Mouse (Mus musculus) forebrain, postnatal 0 days (tissue): ENCODE data around the gene Etfbkmt. TPM values are rescaled to one million over a fixed set of nuclear protein-coding genes. Genes with fewer than 3 reads are reported as not detected.

Experiments used
- ATAC-seq: fragments of 200-750 bp; cut with Nextera tagmentation; 2 replicates; pipeline ENCODE4 v1.8.0; 2017; ENCODE audit warnings: mild to moderate bottlenecking, moderate library complexity
- DNase-seq: peaks from one replicate; pipeline ENCODE4 v3.0.0-alpha.2; 2015
- H3K27ac ChIP-seq: fragments of 300-500 bp; sonication (generic); 2 replicates; pipeline ENCODE4 v1.5.1; 2014; ENCODE audit warnings: low read depth, mild to moderate bottlenecking, antibody characterized with exemption, low read length, moderate library complexity, mixed read lengths
- H3K27me3 ChIP-seq: fragments of 300-500 bp; sonication (generic); 2 replicates; pipeline ENCODE4 v1.6.1; 2014; ENCODE audit warnings: mild to moderate bottlenecking, low read length, mixed read lengths; ENCODE audit not compliant: insufficient read depth
- H3K36me3 ChIP-seq: fragments of 300-500 bp; sonication (generic); 2 replicates; pipeline ENCODE4 v1.6.1; 2014; ENCODE audit warnings: mild to moderate bottlenecking, moderate library complexity; ENCODE audit not compliant: insufficient read depth
- H3K4me1 ChIP-seq: fragments of 300-500 bp; sonication (generic); 2 replicates; pipeline ENCODE4 v1.6.1; 2014; ENCODE audit warnings: antibody characterized with exemption; ENCODE audit not compliant: insufficient read depth
- H3K4me2 ChIP-seq: fragments of 300-500 bp; sonication (generic); 2 replicates; pipeline ENCODE4 v1.6.1; 2014; ENCODE audit warnings: low read depth, mild to moderate bottlenecking, moderate library complexity
- H3K4me3 ChIP-seq: fragments of 300-500 bp; sonication (generic); 2 replicates; pipeline ENCODE4 v1.5.1; 2014; ENCODE audit warnings: low read depth, low read length, mixed read lengths
- H3K9ac ChIP-seq: fragments of 300-500 bp; sonication (generic); 2 replicates; pipeline ENCODE4 v1.6.1; 2014; ENCODE audit warnings: mild to moderate bottlenecking
- H3K9me3 ChIP-seq: fragments of 300-500 bp; sonication (generic); 2 replicates; pipeline ENCODE4 v1.6.1; 2016; ENCODE audit warnings: low read length
- CTCF ChIP-seq: sonication (generic); IDR thresholded peaks from 2 replicates; pipeline ENCODE4 v1.5.1; 2016; ENCODE audit warnings: antibody characterized with exemption, control low read depth, low read depth
- WGBS: fragments of 180-500 bp; shearing (Covaris S2); extraction: QIAGEN DNeasy Blood & Tissue Kit; methylation state at CpG from one replicate; pipeline ENCODE4 v1.1.7; 2014; 5-methylcytosine and 5-hydroxymethylcytosine counted together
- polyA plus RNA-seq: library from polyadenylated mRNA; unstranded; fragments of >200 nt; fragmentation: Nextera tagmentation; extraction: Ambion mirVana; gene quantifications from 2 replicates; pipeline ENCODE4 v1.2.1, GENCODE M21; 2015
- total RNA-seq: library from RNA; depleted of rRNA; stranded (reverse); fragments of >200 nt; gene quantifications from 2 replicates; pipeline ENCODE4 v1.2.3, GENCODE M21; 2014

Etfbkmt gene
- total and polyA plus RNA-seq, 2 experiments from 2014 or later = 4.4 to 6.9 TPM

- no peak for TF ChIP-seq CTCF
- Histone ChIP-seq H3K4me2 (no peak overlapping the region), H3K4me3 (no peak overlapping the region), H3K27ac (no peak overlapping the region), H3K36me3 (no peaks in the 10 kb centered on the region), H3K4me1 (no peaks in the 10 kb centered on the region), H3K9ac (no peak overlapping the region), H3K27me3 (no peaks in the 10 kb centered on the region), H3K9me3 (no peaks in the 10 kb centered on the region)
- ATAC-seq (no peak), DNase-seq (no peak)
- 14% methylated on average over 5 of the region's 5 CpGs for WGBS
Observed at GRCm38 (mm10) chr6:149134391-149135150, 5.1 kb upstream of the Etfbkmt start.

- Histone ChIP-seq H3K4me1 (no peaks in the 10 kb centered on the region), H3K9me3 (no peaks in the 10 kb centered on the region), H3K4me2 (no peak overlapping the region), H3K4me3 (no peak overlapping the region), H3K36me3 (no peaks in the 10 kb centered on the region), H3K27me3 (no peaks in the 10 kb centered on the region), H3K27ac (no peak overlapping the region), H3K9ac (no peak overlapping the region)
- no peak for TF ChIP-seq CTCF
- ATAC-seq (no peak), DNase-seq (no peak)
- 77% methylated on average over 6 of the region's 6 CpGs for WGBS
Observed at GRCm38 (mm10) chr6:149135631-149136030, 4.0 kb upstream of the Etfbkmt start.

GRCm38 (mm10) chr6:149137936-149138335 is 1.7 kb upstream of the Etfbkmt start:
- WGBS = 81% methylated on average over 2 of the region's 2 CpGs
- no peak for TF ChIP-seq CTCF

GRCm38 (mm10) chr6:149139011-149139410 is 638 bp upstream of the Etfbkmt start:
- ATAC-seq (no peak), DNase-seq (no peak)
- H3K36me3 ChIP-seq = no peaks in the 10 kb centered on the region
- 0 out of 2 replicates have a peak, but pooled peaks cover 6% of the 10 kb centered on the region for H3K4me1 ChIP-seq
- no peaks in the 10 kb centered on the region for H3K27me3 ChIP-seq
- TF ChIP-seq CTCF = no peak
- no peak overlapping the region for H3K4me2 ChIP-seq
- H3K9me3 ChIP-seq = no peaks in the 10 kb centered on the region
- no peak overlapping the region for H3K27ac ChIP-seq
- 92% methylated on average over 3 of the region's 3 CpGs for WGBS
- no peak overlapping the region for H3K4me3 ChIP-seq
- H3K9ac ChIP-seq = no peak overlapping the region

More at GRCm38 (mm10) chr6:149137936-149138335, 1.7 kb upstream of the Etfbkmt start:
- no peak overlapping the region for H3K4me2 ChIP-seq
- H3K4me1 ChIP-seq = 0 out of 2 replicates have a peak, but pooled peaks cover 6% of the 10 kb centered on the region
- no peaks in the 10 kb centered on the region for H3K9me3 ChIP-seq
- H3K27me3 ChIP-seq = no peaks in the 10 kb centered on the region
- ATAC-seq = no peak
- DNase-seq = no peak
- no peak overlapping the region for H3K9ac ChIP-seq
- no peaks in the 10 kb centered on the region for H3K36me3 ChIP-seq
- H3K27ac ChIP-seq = no peak overlapping the region
- no peak overlapping the region for H3K4me3 ChIP-seq

GRCm38 (mm10) chr6:149141393-149142173 is 1.9 kb downstream of the Etfbkmt start:
- peak overlapping the region; percentile 76 for H3K4me2 ChIP-seq
- TF ChIP-seq CTCF = no peak
- H3K4me3 ChIP-seq = peak overlapping the region; percentile 43
- H3K27me3 ChIP-seq = no peaks in the 10 kb centered on the region
- WGBS = 5% methylated on average over 36 of the region's 36 CpGs
- no peaks in the 10 kb centered on the region for H3K9me3 ChIP-seq
- no peaks in the 10 kb centered on the region for H3K36me3 ChIP-seq
- peak overlapping the region; percentile 42 for H3K9ac ChIP-seq
- DNase-seq = peak; percentile 80
- 0 out of 2 replicates have a peak, but pooled peaks cover 6% of the 10 kb centered on the region for H3K4me1 ChIP-seq
- no peak overlapping the region for H3K27ac ChIP-seq
- peak; percentile 98 for ATAC-seq

- no peak for ATAC-seq
- Histone ChIP-seq H3K9ac (no peak overlapping the region), H3K27ac (no peak overlapping the region), H3K9me3 (no peaks in the 10 kb centered on the region), H3K36me3 (no peaks in the 10 kb centered on the region), H3K4me1 (0 out of 2 replicates have a peak, but pooled peaks cover 6% of the 10 kb centered on the region), H3K4me3 (no peak overlapping the region), H3K27me3 (no peaks in the 10 kb centered on the region), H3K4me2 (no peak overlapping the region)
- 95% methylated on average over 1 of the region's 1 CpGs for WGBS
- DNase-seq = no peak
- no peak for TF ChIP-seq CTCF
Observed at GRCm38 (mm10) chr6:149145143-149145542, 5.5 kb downstream of the Etfbkmt start.
